Mouse (Mus musculus) heart, embryonic 12.5 days (tissue): ENCODE data around the gene Ski. TPM values are rescaled to one million over a fixed set of nuclear protein-coding genes. Genes with fewer than 3 reads are reported as not detected.

ENCODE experiments used
- ATAC-seq: fragments of 200-750 bp; cut with Nextera tagmentation; 2 replicates; pipeline ENCODE4 v1.8.0; 2017; ENCODE audit warnings: moderate TSS enrichment, moderate library complexity; ENCODE audit not compliant: insufficient number of reproducible peaks, low FRiP score
- H3K27ac ChIP-seq: fragments of 300-500 bp; sonication (generic); 2 replicates; pipeline ENCODE4 v1.5.1; 2016; ENCODE audit warnings: mild to moderate bottlenecking, moderate library complexity; ENCODE audit not compliant: poor library complexity, severe bottlenecking
- H3K27me3 ChIP-seq: fragments of 300-500 bp; sonication (generic); replicated peaks from 2 replicates; pipeline ENCODE4 v1.6.1; 2016; ENCODE audit warnings: mild to moderate bottlenecking, moderate library complexity
- H3K36me3 ChIP-seq: fragments of 300-500 bp; sonication (generic); 2 replicates; pipeline ENCODE4 v1.6.1; 2016; ENCODE audit warnings: mild to moderate bottlenecking, moderate library complexity
- H3K4me1 ChIP-seq: fragments of 300-500 bp; sonication (generic); replicated peaks from 2 replicates; pipeline ENCODE4 v1.6.1; 2016; ENCODE audit warnings: mild to moderate bottlenecking
- H3K4me2 ChIP-seq: fragments of 300-500 bp; sonication (generic); 2 replicates; pipeline ENCODE4 v1.6.1; 2016; ENCODE audit warnings: mild to moderate bottlenecking, moderate library complexity
- H3K4me3 ChIP-seq: fragments of 300-500 bp; sonication (generic); 2 replicates; pipeline ENCODE4 v1.5.1; 2016; ENCODE audit warnings: mild to moderate bottlenecking
- H3K9ac ChIP-seq: fragments of 300-500 bp; sonication (generic); 2 replicates; pipeline ENCODE4 v1.6.1; 2016; ENCODE audit warnings: mild to moderate bottlenecking, moderate library complexity
- H3K9me3 ChIP-seq: fragments of 300-500 bp; sonication (generic); replicated peaks from 2 replicates; pipeline ENCODE4 v1.6.1; 2016; ENCODE audit warnings: mild to moderate bottlenecking, moderate library complexity
- WGBS: fragments of 180-500 bp; shearing (Covaris S2); methylation state at CpG from one replicate; pipeline ENCODE4 v1.1.7; 2016; 5-methylcytosine and 5-hydroxymethylcytosine counted together
- polyA plus RNA-seq: library from polyadenylated mRNA; unstranded; fragments of >200 nt; fragmentation: Nextera tagmentation; extraction: Ambion mirVana; gene quantifications from 2 replicates; pipeline ENCODE4 v1.2.1, GENCODE M21; 2016

Gene Ski
- polyA plus RNA-seq: 11.9 and 14.0 TPM in 2 replicates

DNA sequence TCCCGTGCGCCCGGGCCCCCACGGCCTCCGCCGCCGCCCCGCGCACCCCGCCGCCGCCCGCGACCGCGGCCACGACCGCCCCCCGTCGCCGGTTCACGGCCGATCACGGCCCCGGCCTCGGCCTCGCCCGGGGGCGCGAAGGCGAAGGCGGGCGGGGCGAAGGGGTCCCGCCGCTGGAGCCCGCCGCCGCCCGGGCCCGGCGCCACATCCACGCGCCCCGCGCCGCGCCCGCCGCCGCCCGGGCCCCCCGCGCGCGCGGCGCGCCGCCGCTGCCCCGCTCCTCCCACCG, at the start of gene Ski:
Gene Ski, minus strand, starts transcription at position 41 of the 289 bp plus-strand sequence.
- Histone ChIP-seq H3K4me2 (peak within 1 kb of the TSS; percentile 97), H3K27me3 (no peaks in the 10 kb centered on the region), H3K36me3 (no peaks in the 10 kb centered on the region), H3K27ac (peak within 1 kb of the TSS; percentile 96), H3K9ac (peak within 1 kb of the TSS; percentile 99), H3K4me1 (peaks cover 44% of the 10 kb centered on the region), H3K9me3 (no peaks in the 10 kb centered on the region), H3K4me3 (peak within 1 kb of the TSS; percentile 98)
- 18% methylated on average over 62 of the region's 63 CpGs for WGBS
- no peak for ATAC-seq

- Histone ChIP-seq H3K4me3 (no peak overlapping the region), H3K27ac (no peak overlapping the region), H3K4me2 (no peak overlapping the region), H3K36me3 (no peaks in the 10 kb centered on the region), H3K9me3 (no peaks in the 10 kb centered on the region), H3K4me1 (peaks cover 10% of the 10 kb centered on the region), H3K27me3 (no peaks in the 10 kb centered on the region; the same call in 1 of the 2 replicates), H3K9ac (no peak overlapping the region)
- WGBS: 24% methylated on average over 5 of the region's 5 CpGs
- no peak for ATAC-seq
Observed at GRCm38 (mm10) chr4:155268382-155268781, 46.0 kb upstream of the Ski start.

GRCm38 (mm10) chr4:155267639-155268175, 45.3 kb upstream of the Ski start:
- Histone ChIP-seq H3K27ac (no peak overlapping the region), H3K4me1 (peaks cover 10% of the 10 kb centered on the region), H3K9me3 (no peaks in the 10 kb centered on the region), H3K4me2 (no peak overlapping the region), H3K9ac (no peak overlapping the region), H3K4me3 (no peak overlapping the region), H3K36me3 (no peaks in the 10 kb centered on the region), H3K27me3 (no peaks in the 10 kb centered on the region; the same call in 1 of the 2 replicates)
- 45% methylated on average over 12 of the region's 12 CpGs for WGBS
- ATAC-seq: no peak

DNA sequence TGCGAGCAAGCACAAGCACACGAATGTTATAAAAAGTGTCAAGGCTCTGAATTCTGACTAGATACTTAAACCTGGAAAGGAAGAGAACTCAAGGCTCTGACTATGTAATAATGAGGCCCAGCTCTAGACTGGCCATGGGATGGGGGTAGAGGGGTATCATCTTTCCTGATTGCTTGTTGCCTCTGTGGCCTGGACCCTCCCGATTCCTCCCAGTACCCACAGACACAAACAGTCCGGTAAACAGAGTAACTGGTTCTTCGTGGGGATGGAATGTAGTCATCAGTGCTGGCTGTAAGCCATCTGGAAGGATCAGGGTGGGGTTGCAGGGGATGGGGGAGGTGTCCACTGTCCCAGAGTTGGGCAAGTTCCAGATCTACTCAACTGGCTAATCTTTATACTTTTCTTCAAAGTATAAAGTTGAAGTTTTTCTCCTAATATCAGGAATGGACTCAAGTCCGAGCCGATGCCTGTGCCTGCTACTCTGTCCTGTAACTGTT, 44.7 kb upstream of the Ski start:
- Histone ChIP-seq H3K4me1 (peaks cover 10% of the 10 kb centered on the region), H3K27ac (no peak overlapping the region), H3K36me3 (no peaks in the 10 kb centered on the region), H3K9ac (no peak overlapping the region), H3K9me3 (no peaks in the 10 kb centered on the region), H3K4me3 (no peak overlapping the region), H3K4me2 (no peak overlapping the region), H3K27me3 (no peaks in the 10 kb centered on the region; the same call in 1 of the 2 replicates)
- no peak for ATAC-seq
- WGBS: 65% methylated on average over 7 of the region's 7 CpGs

- Histone ChIP-seq H3K9ac (no peak overlapping the region), H3K9me3 (peaks cover 4% of the 10 kb centered on the region), H3K36me3 (peaks cover 4% of the 10 kb centered on the region), H3K27me3 (no peaks in the 10 kb centered on the region; the same call in 1 of the 2 replicates), H3K4me3 (no peak overlapping the region), H3K4me2 (no peak overlapping the region), H3K4me1 (peaks cover 10% of the 10 kb centered on the region), H3K27ac (no peak overlapping the region)
- ATAC-seq: no peak
- 83% methylated on average over 3 of the region's 3 CpGs for WGBS
Observed at GRCm38 (mm10) chr4:155264521-155265321, 42.3 kb upstream of the Ski start.

DNA sequence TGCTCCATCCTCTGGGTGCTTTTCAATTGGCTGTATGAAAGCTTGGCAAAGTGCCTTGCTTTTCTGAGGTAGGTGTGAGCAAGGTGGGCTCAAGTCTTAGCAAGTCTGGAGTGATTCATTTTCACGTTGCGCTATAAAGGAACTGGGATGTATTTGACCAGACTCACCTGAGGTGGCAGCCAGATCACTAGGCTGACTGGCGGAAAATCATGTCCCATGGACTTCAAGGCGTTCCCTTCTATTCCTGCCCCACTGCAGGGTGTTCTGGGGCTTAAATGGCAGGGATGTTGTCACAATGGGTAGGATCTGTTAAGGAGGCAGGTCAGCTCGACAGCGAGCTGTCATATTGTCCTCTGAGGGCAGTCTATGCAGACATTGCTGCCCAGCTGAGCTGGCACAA, 29.9 kb upstream of the Ski start:
- WGBS: 83% methylated on average over 6 of the region's 6 CpGs
- H3K36me3 ChIP-seq: peaks cover 26% of the 10 kb centered on the region

DNA sequence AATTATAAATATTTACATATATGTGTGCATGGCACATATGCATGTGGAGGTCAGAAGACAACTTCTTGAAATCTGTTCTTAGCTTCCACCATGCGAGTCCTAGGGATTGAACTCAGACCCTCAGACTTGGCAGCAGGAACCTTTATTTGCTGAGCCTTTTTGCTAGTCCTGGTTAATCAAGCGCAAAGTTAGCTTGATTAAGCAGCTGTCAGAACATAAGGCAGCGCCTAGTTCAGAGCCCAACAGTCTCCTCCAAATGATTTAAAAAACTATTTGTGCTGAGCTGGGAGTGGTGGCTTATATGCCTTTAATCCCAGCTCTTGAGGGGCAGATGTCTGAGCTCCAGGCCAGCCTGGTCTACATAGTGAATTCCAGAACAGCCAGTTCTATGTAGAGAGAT, 28.8 kb upstream of the Ski start:
- Histone ChIP-seq H3K4me1 (peaks cover 29% of the 10 kb centered on the region), H3K4me3 (peak overlapping the region; percentile 59; the same call in 1 of the 2 replicates), H3K9me3 (no peaks in the 10 kb centered on the region), H3K27ac (peak overlapping the region; percentile 96; the same call in 1 of the 2 replicates), H3K9ac (peak overlapping the region; percentile 82), H3K36me3 (peaks cover 17% of the 10 kb centered on the region), H3K4me2 (peak overlapping the region; percentile 93), H3K27me3 (no peaks in the 10 kb centered on the region)
- no peak for ATAC-seq
- WGBS: 81% methylated on average over 3 of the region's 3 CpGs

More for the DNA sequence above, 29.9 kb upstream of the Ski start:
- peaks cover 22% of the 10 kb centered on the region for H3K4me1 ChIP-seq
- no peak overlapping the region for H3K27ac ChIP-seq
- H3K9me3 ChIP-seq: no peaks in the 10 kb centered on the region
- H3K4me2 ChIP-seq: no peak overlapping the region
- H3K27me3 ChIP-seq: no peaks in the 10 kb centered on the region
- H3K4me3 ChIP-seq: no peak overlapping the region
- no peak for ATAC-seq
- no peak overlapping the region for H3K9ac ChIP-seq

DNA sequence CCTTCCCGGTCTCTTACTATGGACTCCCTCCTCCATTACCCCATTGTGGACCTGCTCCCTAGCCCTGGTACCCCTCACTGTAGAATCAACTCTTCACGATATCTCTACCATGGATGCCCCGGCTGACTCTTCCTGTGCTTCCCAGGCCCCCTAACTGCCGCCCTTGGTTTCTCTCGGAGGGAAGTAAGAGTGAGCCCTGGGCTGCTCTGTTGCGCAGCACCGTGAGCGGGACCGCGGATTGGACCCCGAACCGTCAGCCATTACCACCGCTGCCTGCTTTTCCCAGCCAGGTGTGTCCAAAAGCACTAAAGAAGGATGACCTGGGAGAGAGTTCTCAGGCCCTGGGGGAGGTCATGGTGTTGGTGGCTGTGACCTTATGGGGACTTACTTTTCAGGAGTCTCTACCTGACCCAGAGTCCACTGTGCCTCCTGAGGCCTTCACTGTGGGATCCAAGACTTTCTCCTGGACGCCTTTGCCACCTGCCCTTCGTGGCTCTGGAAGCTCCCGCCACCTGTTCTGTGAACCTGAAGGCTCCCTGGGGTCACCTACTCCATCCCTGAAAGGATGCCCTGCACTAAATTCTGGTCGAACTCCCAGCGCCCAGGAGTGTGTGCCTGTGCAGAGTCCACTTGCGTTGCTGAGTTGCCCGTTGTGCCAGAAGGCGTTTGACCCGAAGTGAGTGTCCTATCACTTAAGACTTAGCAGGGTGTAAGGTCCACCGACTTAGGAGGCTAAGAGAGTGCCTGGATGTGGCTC, 28.1 kb upstream of the Ski start:
- 14% methylated on average over 23 of the region's 23 CpGs for WGBS

DNA sequence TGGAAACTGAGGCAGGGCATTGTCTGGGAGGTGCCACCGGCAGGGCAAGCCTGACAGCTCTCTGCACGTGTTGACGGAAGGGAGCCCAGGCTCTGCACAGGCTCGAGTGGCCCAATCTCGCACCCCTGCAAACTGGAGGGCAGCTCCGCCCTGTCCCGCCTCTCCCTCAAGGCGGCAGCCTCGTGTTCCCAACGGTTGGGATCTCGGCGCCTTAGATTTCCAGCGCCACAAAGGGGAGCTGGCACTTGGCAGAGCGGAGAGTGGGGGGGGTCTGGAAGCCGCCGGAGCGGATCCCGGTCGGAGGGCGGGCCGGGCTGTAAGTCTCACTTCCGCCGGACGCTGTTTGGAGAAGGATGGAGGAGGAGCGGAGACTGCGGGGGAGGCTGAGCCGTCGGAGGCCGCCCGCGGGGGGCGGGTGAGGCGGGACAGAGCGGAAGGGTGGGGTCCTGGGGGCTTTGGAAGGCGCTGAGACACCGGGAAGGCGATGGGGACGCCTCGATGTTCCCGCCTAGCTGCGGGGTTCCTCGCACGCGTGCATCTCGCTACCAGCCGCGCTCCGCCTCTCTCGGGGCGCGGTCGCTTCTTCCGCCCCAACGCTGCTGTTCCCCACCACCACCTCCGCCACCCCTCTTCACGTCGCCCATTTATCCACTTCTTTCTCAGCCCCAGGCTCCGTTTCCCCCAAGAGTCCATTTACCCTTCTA, 27.4 kb upstream of the Ski start, which contains the start of gene Faap20:
Gene Faap20, plus strand, starts transcription at position 155 of the 704 bp plus-strand sequence.
- under 1% methylated on average over 50 of the region's 58 CpGs for WGBS
- Histone ChIP-seq H3K9ac (peak within 1 kb of the TSS; percentile 82), H3K27me3 (no peaks in the 10 kb centered on the region), H3K4me2 (peak within 1 kb of the TSS; percentile 93), H3K27ac (peak within 1 kb of the TSS; percentile 96), H3K4me3 (peak within 1 kb of the TSS; percentile 59), H3K4me1 (peaks cover 33% of the 10 kb centered on the region), H3K9me3 (no peaks in the 10 kb centered on the region), H3K36me3 (peaks cover 14% of the 10 kb centered on the region)
- ATAC-seq: peak; percentile 89

More for the DNA sequence above, 28.1 kb upstream of the Ski start:
- Histone ChIP-seq H3K9ac (peak overlapping the region; percentile 82), H3K4me2 (peak overlapping the region; percentile 93), H3K27ac (peak overlapping the region; percentile 96), H3K4me3 (peak overlapping the region; percentile 59), H3K27me3 (no peaks in the 10 kb centered on the region), H3K9me3 (no peaks in the 10 kb centered on the region), H3K4me1 (peaks cover 33% of the 10 kb centered on the region), H3K36me3 (peaks cover 14% of the 10 kb centered on the region)
- no peak for ATAC-seq

GRCm38 (mm10) chr4:155249257-155249647, 26.9 kb upstream of the Ski start:
- peak overlapping the region; percentile 96 for H3K27ac ChIP-seq
- peaks cover 12% of the 10 kb centered on the region for H3K36me3 ChIP-seq
- peak; percentile 78 for ATAC-seq
- H3K4me2 ChIP-seq: peak overlapping the region; percentile 93
- peak overlapping the region; percentile 59 for H3K4me3 ChIP-seq
- under 1% methylated on average over 9 of the region's 9 CpGs for WGBS
- H3K9ac ChIP-seq: peak overlapping the region; percentile 82
- H3K4me1 ChIP-seq: peaks cover 35% of the 10 kb centered on the region
- no peaks in the 10 kb centered on the region for H3K9me3 ChIP-seq
- H3K27me3 ChIP-seq: no peaks in the 10 kb centered on the region
